Mouse (Mus musculus): Measurements from ENCODE around the gene Mboat2. TPM values are rescaled to one million over a fixed set of nuclear protein-coding genes. Genes with fewer than 3 reads are reported as not detected.

The Mboat2 gene
- polyA plus RNA-seq, 1 experiment from 2014 or later = 45.1 TPM

- Histone ChIP-seq H3K27me3 (ENCODE audit: control insufficient read depth, insufficient read depth, low read length) (no peaks in the 10 kb centered on the region), H3K36me3 (ENCODE audit: control insufficient read depth, insufficient read depth, low read length) (peaks cover 15% of the 10 kb centered on the region; the same call in 1 of the 2 replicates), H3K27ac (ENCODE audit: low read depth, low read length) (no peak overlapping the region), H3K4me1 (ENCODE audit: control insufficient read depth, insufficient read depth, low read length) (no peaks in the 10 kb centered on the region), H3K4me3 (ENCODE audit: low read length) (no peak overlapping the region), H3K9ac (ENCODE audit: low read depth, low read length) (no peak overlapping the region), H3K4me2 (replicated peaks; ENCODE audit: low read depth, low read length) (no peak overlapping the region), H3K9me3 (ENCODE audit: control insufficient read depth, low read length) (no peaks in the 10 kb centered on the region)
- 80% methylated on average over 9 of the region's 9 CpGs for WGBS
- no peak for ATAC-seq (ENCODE audit: low FRiP score, low TSS enrichment)
These were observed 124.5 kb downstream of the Mboat2 start for GRCm38 (mm10) chr12:24955137-24955536.

GRCm38 (mm10) chr12:24958526-24958925 lies 127.8 kb downstream of the Mboat2 start:
- no peaks in the 10 kb centered on the region for H3K9me3 ChIP-seq (ENCODE audit: control insufficient read depth, low read length)
- H3K4me3 ChIP-seq (ENCODE audit: low read length) = no peak overlapping the region
- peaks cover 3% of the 10 kb centered on the region; the same call in 1 of the 2 replicates for H3K36me3 ChIP-seq (ENCODE audit: control insufficient read depth, insufficient read depth, low read length)
- no peaks in the 10 kb centered on the region for H3K27me3 ChIP-seq (ENCODE audit: control insufficient read depth, insufficient read depth, low read length)
- 91% methylated on average over 3 of the region's 3 CpGs for WGBS
- no peaks in the 10 kb centered on the region; the same call in 1 of the 2 replicates for H3K4me1 ChIP-seq (ENCODE audit: control insufficient read depth, insufficient read depth, low read length)
- H3K9ac ChIP-seq (ENCODE audit: low read depth, low read length) = no peak overlapping the region
- H3K27ac ChIP-seq (ENCODE audit: low read depth, low read length) = no peak overlapping the region
- no peak overlapping the region for H3K4me2 ChIP-seq (replicated peaks; ENCODE audit: low read depth, low read length)
- ATAC-seq (ENCODE audit: low FRiP score, low TSS enrichment) = no peak

- 89% methylated on average over 7 of the region's 7 CpGs for WGBS
- no peaks in the 10 kb centered on the region for H3K27me3 ChIP-seq (ENCODE audit: control insufficient read depth, insufficient read depth, low read length)
- no peak for ATAC-seq (ENCODE audit: low FRiP score, low TSS enrichment)
- H3K9me3 ChIP-seq (ENCODE audit: control insufficient read depth, low read length) = no peaks in the 10 kb centered on the region
- H3K27ac ChIP-seq (ENCODE audit: low read depth, low read length) = no peak overlapping the region
- H3K4me2 ChIP-seq (replicated peaks; ENCODE audit: low read depth, low read length) = no peak overlapping the region
- no peak overlapping the region for H3K4me3 ChIP-seq (ENCODE audit: low read length)
- H3K36me3 ChIP-seq (ENCODE audit: control insufficient read depth, insufficient read depth, low read length) = no peaks in the 10 kb centered on the region; the same call in 1 of the 2 replicates
- no peak overlapping the region for H3K9ac ChIP-seq (ENCODE audit: low read depth, low read length)
- no peaks in the 10 kb centered on the region; the same call in 1 of the 2 replicates for H3K4me1 ChIP-seq (ENCODE audit: control insufficient read depth, insufficient read depth, low read length)
These were observed 131.1 kb downstream of the Mboat2 start for GRCm38 (mm10) chr12:24961821-24962220.

- no peak overlapping the region for H3K27ac ChIP-seq (ENCODE audit: low read depth, low read length)
- H3K4me2 ChIP-seq (replicated peaks; ENCODE audit: low read depth, low read length) = no peak overlapping the region; the same call in 1 of the 2 replicates
- H3K36me3 ChIP-seq (ENCODE audit: control insufficient read depth, insufficient read depth, low read length) = no peaks in the 10 kb centered on the region; the same call in 1 of the 2 replicates
- no peaks in the 10 kb centered on the region for H3K9me3 ChIP-seq (ENCODE audit: control insufficient read depth, low read length)
- WGBS = 70% methylated on average over 11 of the region's 11 CpGs
- peak; percentile 71; the same call in 1 of the 2 replicates for ATAC-seq (ENCODE audit: low FRiP score, low TSS enrichment)
- no peak overlapping the region for H3K9ac ChIP-seq (ENCODE audit: low read depth, low read length)
- H3K4me3 ChIP-seq (ENCODE audit: low read length) = no peak overlapping the region
- H3K4me1 ChIP-seq (ENCODE audit: control insufficient read depth, insufficient read depth, low read length) = no peaks in the 10 kb centered on the region; the same call in 1 of the 2 replicates
- no peaks in the 10 kb centered on the region for H3K27me3 ChIP-seq (ENCODE audit: control insufficient read depth, insufficient read depth, low read length)
These were observed 131.8 kb downstream of the Mboat2 start for GRCm38 (mm10) chr12:24962362-24962967.

GRCm38 (mm10) chr12:24963393-24964022 lies 132.8 kb downstream of the Mboat2 start:
- Histone ChIP-seq H3K9me3 (ENCODE audit: control insufficient read depth, low read length) (no peaks in the 10 kb centered on the region), H3K9ac (ENCODE audit: low read depth, low read length) (no peak overlapping the region), H3K4me3 (ENCODE audit: low read length) (no peak overlapping the region), H3K4me1 (ENCODE audit: control insufficient read depth, insufficient read depth, low read length) (no peaks in the 10 kb centered on the region; the same call in 1 of the 2 replicates), H3K27me3 (ENCODE audit: control insufficient read depth, insufficient read depth, low read length) (no peaks in the 10 kb centered on the region), H3K4me2 (replicated peaks; ENCODE audit: low read depth, low read length) (no peak overlapping the region), H3K27ac (ENCODE audit: low read depth, low read length) (no peak overlapping the region), H3K36me3 (ENCODE audit: control insufficient read depth, insufficient read depth, low read length) (no peaks in the 10 kb centered on the region; the same call in 1 of the 2 replicates)
- no peak for ATAC-seq (ENCODE audit: low FRiP score, low TSS enrichment)
- 59% methylated on average over 13 of the region's 13 CpGs for WGBS

GRCm38 (mm10) chr12:24965406-24965805 lies 134.7 kb downstream of the Mboat2 start:
- Histone ChIP-seq H3K4me2 (replicated peaks; ENCODE audit: low read depth, low read length) (no peak overlapping the region), H3K27ac (ENCODE audit: low read depth, low read length) (no peak overlapping the region), H3K27me3 (ENCODE audit: control insufficient read depth, insufficient read depth, low read length) (no peaks in the 10 kb centered on the region), H3K9ac (ENCODE audit: low read depth, low read length) (no peak overlapping the region), H3K36me3 (ENCODE audit: control insufficient read depth, insufficient read depth, low read length) (no peaks in the 10 kb centered on the region), H3K9me3 (ENCODE audit: control insufficient read depth, low read length) (no peaks in the 10 kb centered on the region), H3K4me1 (ENCODE audit: control insufficient read depth, insufficient read depth, low read length) (no peaks in the 10 kb centered on the region; the same call in 1 of the 2 replicates), H3K4me3 (ENCODE audit: low read length) (no peak overlapping the region)
- WGBS = 71% methylated on average over 6 of the region's 6 CpGs
- ATAC-seq (ENCODE audit: low FRiP score, low TSS enrichment) = no peak

GRCm38 (mm10) chr12:24966046-24966445 lies 135.4 kb downstream of the Mboat2 start:
- H3K9me3 ChIP-seq (ENCODE audit: control insufficient read depth, low read length) = no peaks in the 10 kb centered on the region
- H3K4me1 ChIP-seq (ENCODE audit: control insufficient read depth, insufficient read depth, low read length) = no peaks in the 10 kb centered on the region; the same call in 1 of the 2 replicates
- no peak overlapping the region for H3K27ac ChIP-seq (ENCODE audit: low read depth, low read length)
- ATAC-seq (ENCODE audit: low FRiP score, low TSS enrichment) = no peak
- H3K4me2 ChIP-seq (replicated peaks; ENCODE audit: low read depth, low read length) = no peak overlapping the region
- no peak overlapping the region for H3K9ac ChIP-seq (ENCODE audit: low read depth, low read length)
- no peaks in the 10 kb centered on the region for H3K36me3 ChIP-seq (ENCODE audit: control insufficient read depth, insufficient read depth, low read length)
- H3K4me3 ChIP-seq (ENCODE audit: low read length) = no peak overlapping the region
- 84% methylated on average over 2 of the region's 2 CpGs for WGBS
- H3K27me3 ChIP-seq (ENCODE audit: control insufficient read depth, insufficient read depth, low read length) = no peaks in the 10 kb centered on the region

GRCm38 (mm10) chr12:24971490-24972200 lies 141.0 kb downstream of the Mboat2 start:
- no peak overlapping the region for H3K9ac ChIP-seq (ENCODE audit: low read depth, low read length)
- ATAC-seq (ENCODE audit: low FRiP score, low TSS enrichment) = no peak
- WGBS = 89% methylated on average over 5 of the region's 5 CpGs
- H3K4me1 ChIP-seq (ENCODE audit: control insufficient read depth, insufficient read depth, low read length) = 0 out of 2 replicates have a peak, but pooled peaks cover 10% of the 10 kb centered on the region
- H3K27me3 ChIP-seq (ENCODE audit: control insufficient read depth, insufficient read depth, low read length) = no peaks in the 10 kb centered on the region
- H3K36me3 ChIP-seq (ENCODE audit: control insufficient read depth, insufficient read depth, low read length) = no peaks in the 10 kb centered on the region
- no peak overlapping the region for H3K27ac ChIP-seq (ENCODE audit: low read depth, low read length)
- H3K9me3 ChIP-seq (ENCODE audit: control insufficient read depth, low read length) = no peaks in the 10 kb centered on the region
- H3K4me2 ChIP-seq (replicated peaks; ENCODE audit: low read depth, low read length) = no peak overlapping the region
- H3K4me3 ChIP-seq (ENCODE audit: low read length) = no peak overlapping the region

All from kidney, embryonic 14.5 days (tissue).